Mouse (Mus musculus) A20 (cell line): ENCODE results near the gene Tefm.

Source experiments
- DNase-seq: peaks from one replicate; pipeline ENCODE4 v3.0.0-alpha.2; 2011; ENCODE audit warnings: low read depth, low spot score

The Tefm gene

DNA sequence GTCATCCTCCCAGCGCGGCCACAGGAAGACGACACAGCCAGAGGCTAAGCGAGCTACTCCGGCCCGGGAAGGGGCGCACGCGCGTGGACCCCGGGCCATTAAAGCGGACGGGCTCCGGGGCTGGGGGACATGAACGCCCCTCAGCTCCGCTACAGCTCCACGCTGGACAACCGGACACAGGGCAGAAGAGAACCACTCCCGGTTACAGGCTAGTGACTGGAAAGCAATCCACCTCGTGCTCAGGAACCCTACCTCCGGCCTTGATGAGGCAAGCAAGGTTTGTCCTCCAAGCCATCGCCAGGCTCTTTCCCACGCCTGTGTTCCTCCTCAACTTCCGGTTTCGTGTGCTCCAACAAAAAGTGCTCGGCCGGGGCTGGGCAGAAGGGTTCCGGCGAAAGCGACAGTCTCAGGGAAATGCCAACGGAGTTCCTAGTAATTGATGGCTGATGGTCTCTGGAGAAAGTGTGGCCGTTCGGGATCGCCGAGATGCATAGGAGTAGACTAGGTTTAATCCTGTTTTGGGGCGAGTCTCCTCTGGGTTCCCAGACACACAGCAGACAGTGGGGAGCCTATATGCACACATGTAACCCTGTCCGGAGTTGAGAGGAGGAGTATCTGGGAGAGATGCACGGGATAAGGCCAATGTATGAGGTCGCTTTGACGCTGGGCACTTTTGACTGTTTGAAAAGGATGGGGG lies at the start of gene Tefm:
Tefm (minus strand) TSS at position 351 of the 697 bp plus-strand sequence.
- peak; percentile 93 for DNase-seq

DNA sequence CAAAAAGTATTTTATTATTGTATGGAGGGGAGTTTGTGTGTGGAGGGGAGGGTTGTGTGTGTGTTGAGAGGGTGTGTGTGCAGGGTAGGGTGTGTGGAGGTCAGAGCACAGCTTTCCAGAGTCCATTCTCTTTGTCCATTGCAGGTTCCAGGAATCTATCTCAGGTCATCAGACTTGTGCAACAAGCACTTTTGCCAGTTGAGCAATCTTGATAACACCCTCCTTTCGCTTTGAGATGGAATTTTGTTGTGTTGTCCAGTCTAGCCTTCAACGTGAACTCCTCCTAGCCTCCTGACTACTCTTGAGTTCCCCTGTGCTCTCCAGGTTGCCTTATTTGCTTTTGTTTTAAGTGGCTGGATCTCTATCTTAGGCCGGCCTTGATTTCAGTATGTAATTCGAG lies 48.3 kb upstream of the Tefm start:
- no peak for DNase-seq

DNA sequence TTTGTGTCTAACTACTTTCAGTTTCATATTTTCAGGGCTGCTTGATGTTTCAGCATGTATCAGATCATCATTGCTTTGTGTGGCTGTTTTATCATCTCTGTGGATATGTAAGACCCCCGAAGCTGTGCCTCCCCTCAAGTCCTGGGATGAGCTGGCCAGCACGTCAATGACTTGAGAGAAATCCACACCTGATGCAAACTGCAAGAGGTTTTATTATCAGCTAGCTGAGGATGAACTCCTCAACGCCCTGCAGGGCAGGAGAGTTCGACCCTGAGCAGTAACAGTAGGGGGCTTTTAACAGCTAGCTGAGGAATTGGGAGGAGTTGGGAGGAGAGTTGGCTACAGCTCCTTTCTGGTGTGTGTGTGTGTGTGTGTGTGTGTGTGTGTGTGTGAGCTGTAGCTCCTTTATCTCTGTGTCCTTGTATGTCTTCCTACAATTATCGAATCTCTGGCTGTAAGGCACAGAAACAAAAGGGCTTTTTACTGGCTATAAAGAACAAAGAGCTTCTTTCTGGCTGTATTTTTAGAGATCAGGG lies 43.5 kb upstream of the Tefm start:
- DNase-seq = peak; percentile 16

DNA sequence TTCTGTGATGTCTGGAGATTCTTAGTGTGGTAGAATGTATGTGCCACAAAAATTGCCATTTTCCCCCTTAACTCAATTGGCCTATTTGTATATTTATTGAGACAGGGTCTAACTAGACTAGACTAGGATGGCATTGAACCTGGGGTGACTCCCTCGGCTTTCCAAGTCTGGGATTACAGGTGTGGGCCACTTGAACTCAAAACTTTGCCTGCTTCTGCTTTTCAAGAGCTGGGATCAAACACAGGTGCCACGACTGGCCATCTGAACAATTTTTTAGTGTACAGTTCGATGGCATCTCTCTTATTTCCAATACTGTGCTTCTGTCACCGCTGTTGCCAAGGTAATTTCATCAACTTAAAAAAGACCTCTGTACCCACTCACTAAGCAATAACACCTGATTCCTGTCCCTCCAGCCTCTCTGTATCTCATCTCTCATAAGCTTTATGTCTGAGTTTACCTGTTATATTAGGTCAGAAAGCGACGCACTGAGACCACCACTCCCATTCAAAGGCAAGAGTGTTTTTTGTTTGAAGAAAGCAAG lies 42.6 kb upstream of the Tefm start:
- DNase-seq = peak; percentile 44

DNA sequence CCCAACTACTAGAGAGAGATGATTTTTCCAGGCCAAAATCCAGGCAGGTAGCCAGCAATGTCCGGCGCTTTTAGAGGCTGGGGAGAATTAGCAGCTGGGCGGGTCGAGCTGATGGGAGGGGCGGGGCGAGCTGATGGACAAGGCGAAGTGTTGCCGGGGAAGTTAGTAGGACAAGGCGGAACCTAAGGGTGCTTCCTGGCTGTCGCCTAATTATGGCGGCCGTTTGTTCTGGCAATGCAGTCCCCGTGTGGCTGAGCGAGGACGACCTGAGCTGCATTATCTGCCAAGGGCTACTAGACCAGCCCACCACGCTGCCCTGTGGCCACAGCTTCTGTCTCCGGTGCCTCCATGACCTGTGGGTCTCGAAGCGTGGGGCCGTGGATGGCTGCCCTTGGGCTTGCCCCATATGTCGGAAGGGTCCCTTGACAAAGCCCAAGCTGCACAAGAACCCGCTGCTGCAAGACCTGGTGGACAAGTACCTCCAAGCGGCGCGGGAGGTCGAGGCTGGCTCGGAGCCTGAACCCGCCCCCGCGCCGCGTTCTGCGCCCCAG lies 41.8 kb upstream of the Tefm start, which contains the start of gene Rnf135:
Rnf135 (plus strand) TSS at position 147 of the 551 bp plus-strand sequence.
- DNase-seq = peak; percentile 95

DNA sequence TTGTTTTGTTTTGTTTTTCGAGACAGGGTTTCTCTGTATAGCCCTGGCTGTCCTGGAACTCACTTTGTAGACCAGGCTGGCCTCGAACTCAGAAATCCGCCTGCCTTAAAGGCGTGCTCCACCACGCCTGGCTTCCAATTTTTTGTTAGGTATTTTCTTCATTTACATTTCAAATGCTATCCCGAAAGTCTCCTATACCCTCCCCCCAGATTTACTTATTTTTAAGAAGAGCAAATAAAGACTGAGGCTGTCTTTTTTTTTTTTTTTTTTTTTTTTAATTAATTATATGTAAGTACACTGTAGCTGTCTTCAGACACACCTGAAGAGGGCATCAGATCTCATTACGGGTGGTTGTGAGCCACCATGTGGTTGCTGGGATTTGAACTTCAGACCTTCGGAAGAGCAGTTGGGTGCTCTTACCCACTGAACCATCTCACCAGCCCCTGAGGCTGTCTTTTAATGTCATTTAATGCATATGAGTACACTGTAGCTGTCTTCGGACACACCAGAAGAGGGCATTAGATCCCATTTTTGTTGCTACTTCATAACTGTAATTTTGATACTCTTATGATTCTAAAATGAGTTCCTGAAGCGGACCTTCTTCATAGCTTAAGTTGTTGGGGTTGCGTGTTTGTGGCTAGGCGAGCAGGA lies 41.2 kb upstream of the Tefm start:
- peak; percentile 21 for DNase-seq

DNA sequence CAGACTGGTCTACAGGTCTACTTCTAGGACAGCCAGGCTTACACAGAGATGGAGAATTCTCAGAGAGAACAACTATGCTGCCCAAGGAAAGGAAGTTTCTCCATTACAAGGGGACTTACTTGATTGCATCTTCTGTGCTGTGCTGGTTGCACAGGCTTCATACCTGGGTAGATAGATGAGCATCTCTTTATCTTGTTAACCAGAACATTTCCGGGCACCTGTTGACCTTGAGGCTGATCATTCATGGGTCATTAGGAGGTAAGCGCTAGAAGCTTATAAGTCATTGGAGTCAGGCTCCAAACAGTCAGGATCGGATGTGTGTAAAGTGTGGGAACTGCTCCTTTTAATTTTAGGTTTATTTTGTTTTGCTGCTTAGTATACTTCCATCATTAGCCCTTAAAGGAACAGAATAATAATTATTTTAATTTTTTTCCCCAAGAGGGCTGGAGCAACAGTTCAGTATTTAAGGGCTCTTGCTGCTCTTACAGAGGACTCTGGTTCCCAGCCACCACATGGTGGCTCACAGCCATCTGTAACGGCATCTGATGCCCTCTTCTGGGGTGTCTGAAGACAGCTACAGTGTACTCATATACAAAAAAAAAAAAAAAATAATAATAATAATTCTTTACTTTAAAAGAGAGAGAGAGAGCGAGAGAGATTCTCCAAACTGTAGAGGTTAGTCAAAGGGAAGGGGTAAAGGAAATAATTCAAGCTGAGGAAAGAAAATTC lies 39.2 kb upstream of the Tefm start:
- DNase-seq = peak; percentile 54

DNA sequence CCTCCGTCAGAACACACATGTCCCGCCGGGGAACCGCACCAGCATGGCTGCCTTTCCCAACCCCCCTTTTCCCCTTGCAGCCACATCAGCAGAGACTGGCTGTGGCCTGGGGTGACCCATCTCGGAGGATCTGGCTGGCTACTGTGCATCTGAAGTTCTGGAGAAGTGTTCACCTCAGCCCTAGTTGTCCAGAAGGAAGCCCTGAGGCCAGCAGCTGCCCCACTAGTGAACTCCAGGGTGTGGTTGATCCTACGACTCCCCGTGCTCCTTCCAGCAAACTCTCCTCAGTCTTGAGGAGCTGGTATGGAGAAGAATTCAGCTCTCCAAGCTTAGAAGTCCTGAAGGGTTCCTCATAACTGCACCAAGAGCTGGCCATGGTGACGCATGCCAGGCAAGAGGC lies 36.3 kb upstream of the Tefm start:
- DNase-seq = no peak

DNA sequence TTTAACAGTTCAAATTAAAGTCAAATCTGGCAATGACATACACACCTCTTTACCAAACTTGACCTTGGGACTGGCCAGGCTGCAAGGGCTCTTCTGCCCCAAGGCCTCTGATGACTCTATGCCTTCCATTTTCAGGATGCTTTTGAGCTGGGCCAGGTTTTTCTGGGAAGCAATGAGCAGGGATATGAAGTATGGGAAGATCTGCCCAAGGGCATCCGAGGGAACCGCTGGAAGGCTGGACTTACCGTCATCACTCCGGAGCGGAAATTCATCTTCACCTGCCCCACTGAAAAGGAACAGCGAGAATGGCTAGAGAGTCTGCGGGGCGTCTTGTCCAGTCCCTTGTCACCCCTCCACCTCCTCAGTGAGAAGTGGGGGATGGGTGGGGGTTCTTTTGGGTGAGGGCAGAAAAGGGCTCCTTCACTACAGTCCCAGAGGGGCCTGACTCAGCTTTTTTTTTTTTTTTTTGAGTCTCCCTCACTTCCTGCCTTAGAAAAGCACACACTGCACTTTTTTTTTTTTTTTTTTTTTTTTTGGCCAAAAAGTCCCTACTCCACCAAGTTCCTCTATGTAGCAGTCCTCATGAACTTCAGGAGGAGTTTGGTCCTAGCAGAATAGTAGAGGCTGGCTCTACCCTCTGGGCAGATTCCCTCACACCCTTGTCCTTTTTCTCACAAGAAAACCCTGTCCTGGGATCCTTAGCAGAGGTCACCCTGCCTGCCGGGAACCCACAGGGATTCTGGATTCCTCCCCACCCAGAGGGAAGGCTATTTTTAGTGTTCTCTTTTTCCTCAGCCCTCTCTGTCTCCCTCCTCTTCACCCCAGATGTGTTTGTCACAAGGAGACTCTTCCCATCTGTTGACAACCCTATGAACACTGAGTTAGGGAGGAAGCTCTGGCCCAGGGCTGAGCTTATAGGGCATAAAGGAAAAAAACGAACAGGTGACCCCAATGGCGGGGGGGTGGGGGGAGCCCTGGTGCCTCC lies 35.2 kb upstream of the Tefm start:
- DNase-seq = peak; percentile 42

DNA sequence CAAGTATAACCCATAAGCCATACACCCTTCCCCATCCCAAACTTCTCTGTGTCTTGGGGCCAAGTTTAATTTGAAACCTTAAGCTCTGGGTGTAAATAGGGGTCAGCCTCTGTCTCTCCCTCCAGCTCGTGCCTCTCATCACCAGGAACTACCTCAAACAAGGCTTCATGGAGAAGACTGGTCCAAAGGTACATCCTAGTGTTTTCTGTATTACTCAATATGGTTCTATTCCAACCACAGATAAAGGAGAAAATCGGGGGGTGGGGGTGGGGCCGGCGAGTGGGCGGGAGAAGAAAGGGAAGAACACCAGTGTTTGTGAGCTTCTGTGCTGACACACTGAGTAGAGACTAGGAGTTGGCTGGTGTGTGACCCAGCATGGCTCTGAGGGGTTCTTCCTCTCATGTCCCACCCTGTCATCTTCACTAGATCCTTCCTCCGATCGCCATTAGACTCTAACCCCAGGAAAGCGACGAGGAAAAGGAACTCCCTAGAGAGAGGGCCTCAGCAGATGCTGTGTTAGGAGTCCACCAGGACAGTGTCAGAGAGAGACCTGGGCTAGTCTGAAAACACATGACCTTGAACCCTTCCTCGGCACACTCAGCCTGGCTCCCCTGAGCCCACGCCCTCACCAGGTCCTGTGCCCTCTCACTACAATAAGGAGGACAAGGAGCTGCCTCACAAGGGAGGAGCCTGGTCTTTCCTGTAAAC lies 32.1 kb upstream of the Tefm start:
- DNase-seq = no peak

DNA sequence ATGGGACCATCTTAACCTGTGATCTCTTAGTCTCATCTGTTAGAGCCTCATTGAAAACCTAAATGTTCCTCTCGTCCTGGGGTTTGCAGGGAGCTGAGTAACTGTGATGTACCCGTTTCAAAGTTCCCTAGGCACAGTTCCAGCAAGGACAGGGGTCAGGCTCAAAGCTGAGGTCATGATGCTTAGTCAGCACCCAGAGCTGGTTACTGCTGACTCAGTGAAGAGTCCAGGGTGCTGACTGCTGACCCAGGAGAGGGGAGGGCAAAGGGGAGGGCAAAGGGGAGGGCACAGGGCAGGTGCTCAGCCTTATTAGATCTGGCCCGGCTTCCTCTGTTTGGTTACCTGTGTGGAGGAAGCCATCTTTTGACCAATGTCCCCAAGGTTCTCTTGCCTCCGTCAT lies 29.9 kb upstream of the Tefm start:
- DNase-seq = no peak

DNA sequence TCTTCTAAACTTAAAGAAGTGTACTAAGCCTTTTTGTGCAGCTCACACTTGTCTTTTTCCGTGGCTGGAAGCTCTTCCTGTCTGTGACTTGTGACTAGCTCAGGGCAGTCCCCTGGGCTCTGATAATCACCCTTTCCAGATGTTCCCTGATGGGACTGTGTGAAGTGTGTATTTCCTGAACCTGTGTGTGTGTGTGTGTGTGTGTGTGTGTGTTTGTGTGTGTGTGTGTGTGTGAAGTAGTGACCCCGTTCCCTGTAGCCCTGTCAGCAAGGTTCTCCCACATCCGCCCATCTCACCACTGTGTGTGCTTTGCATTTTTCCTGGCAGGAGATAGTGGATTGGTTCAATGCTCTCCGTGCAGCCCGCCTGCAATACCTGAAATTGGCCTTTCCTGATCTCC lies 28.4 kb upstream of the Tefm start:
- no peak for DNase-seq

DNA sequence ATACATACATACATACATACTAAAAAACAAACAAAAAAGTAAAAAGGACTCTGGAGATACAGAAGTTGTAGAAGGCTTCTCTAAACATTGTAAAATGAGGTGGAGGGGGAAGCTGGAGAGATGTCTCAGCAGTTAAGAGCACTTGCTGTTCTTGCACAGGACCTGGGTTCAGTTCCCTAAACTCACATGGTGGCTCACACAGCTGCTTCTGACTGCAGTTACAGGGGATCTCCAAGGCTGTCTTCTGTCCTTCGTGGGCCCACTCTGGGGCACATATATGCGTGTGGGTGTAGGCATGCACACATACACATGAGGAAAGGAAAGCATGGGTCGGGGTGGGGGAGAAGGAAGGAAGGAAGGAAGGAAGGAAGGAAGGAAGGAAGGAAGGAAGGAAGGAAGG lies 27.7 kb upstream of the Tefm start:
- DNase-seq = peak; percentile 82

DNA sequence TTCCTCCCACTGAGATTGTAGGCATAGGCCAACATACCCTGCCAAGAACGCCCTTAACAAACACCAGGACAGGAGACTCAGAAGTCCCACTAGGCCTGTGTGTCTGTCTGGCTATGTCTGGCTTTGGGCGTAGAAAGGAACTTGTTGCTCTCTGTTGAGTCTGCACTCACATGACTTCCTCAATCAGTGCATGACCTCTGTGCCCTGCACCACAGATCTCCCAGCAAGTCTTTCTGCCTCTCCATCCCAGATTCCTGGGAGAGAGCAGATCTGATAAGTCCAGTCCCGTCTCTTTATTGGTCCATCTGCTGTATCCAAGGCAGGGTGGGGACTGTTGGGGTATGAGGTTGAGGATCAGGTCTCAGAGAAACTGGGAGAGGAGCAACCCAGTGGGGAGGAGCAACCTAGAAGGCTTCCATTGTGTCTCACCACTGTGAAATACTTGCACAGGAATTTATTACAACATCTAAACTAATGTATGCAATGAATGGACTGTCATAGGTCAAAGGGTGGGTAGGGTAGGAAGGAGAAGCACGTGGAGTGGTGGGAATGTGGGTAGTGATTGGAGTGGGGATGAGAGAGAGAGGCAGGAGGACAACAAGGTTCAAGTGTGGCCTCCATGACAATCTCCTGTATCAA lies 26.8 kb upstream of the Tefm start:
- DNase-seq = peak; percentile 49

DNA sequence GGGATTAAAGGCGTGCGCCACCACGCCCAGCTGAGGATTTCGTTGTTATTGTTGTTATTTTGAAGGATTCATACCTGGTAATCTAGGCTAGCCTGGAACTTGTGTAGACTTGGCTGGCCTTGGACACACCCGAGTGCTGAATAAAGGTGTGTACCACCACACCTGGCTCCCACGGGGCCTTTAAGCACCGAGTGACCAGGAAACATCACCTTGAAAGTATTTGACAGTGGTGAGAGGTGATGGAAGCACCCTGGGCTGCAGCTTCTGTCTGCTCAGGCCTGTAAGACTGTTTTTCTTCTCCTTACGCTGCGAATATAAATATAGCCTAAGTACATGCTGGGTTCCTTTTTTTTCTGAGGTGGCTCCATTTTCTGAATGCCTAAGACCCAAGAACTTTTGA lies 26.1 kb upstream of the Tefm start:
- DNase-seq = no peak

DNA sequence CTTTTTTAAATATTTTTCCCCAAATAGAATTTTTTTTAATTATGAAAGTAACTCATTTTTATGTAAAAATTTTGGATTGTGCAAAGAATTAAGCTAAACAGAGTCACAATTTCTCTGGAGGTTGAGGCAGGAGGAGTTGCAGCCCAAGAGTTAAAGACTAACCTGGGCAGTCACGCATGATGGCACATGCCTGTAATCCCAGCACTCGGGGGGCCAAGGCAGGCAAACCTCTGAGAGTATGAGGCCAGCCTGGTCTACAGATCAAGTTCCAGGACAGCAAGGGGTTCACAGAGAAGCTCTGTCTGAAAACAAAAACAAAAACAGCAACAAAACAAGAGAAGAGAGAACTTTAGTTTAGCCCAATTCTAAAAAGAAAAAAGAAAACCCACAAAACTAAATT lies 22.2 kb upstream of the Tefm start:
- no peak for DNase-seq

DNA sequence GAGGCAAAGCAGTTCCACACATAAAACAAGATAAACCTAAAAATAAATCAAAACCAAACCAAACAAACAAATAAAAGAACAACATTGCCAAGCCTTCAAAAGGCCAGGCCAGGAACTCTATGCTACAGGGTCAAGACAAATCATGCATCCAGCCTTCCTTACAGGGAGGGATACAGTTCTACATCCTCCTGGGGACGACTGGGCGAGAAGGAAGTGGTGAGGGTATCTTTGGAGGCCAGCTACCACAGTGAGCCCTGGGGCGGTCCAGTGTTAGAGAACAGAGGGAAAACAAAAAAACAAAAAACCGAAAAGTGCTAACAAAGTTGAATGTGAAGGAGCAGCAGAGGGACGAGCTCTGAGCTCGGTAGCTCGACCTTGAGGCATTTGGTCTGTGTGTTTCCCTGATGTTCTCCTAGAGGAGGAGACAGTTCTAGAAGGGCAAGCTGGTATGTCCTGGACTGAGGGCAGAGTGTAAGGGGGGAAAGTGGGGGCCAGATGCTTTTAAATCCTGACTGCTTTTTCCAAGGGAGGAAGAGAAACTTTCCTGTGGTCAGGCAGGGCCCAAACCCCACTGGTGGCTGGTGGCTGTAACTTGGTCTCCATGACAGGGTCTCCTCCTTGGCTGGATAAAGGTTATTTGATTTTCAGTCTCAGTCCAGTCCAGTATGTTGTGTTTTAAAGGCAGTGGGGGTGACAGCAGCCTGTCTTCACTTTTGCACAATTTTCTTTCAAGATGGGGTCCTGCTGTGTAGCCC lies 21.6 kb upstream of the Tefm start:
- DNase-seq = no peak

DNA sequence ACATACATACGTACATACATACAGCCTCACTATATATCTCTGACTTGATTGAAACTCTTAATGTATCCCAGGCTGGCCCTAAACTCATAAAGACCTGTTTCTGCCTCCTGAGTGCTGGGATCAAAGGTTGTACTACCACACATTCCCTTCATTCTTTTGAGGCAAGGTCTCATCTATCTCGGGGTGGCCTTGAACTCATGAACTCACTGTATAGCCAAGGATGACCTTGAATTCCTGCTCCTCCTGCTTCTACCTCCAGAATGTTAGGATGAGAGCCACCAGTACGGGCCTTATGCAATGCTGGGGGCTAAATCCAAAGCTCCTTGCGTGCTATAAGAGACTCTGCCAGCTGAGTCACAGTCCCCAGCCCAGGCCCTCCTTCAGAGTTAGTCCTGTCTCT lies 19.1 kb upstream of the Tefm start:
- no peak for DNase-seq

DNA sequence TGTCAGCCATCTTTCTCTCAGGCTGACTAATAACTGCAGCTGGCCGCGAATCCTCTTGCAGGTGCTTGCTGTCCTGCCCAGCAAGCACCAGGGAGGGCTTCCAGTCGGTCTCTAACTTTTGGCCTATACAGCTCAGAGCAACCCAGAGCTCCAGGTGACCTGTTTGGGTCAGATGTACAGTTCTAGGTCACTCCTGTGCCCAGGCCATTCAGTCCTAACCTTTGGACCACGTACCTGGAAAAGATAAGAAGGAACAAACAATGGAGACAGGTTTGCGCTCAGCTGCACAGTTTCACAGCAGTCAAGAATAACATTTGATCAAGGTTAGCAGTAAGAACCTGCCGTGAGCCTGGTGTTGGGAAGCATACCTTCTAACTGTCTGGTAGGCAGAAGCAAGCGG lies 17.0 kb upstream of the Tefm start:
- DNase-seq = no peak
